Mouse (Mus musculus): Measurements from ENCODE around the gene Ect2. TPM values are rescaled to one million over a fixed set of nuclear protein-coding genes. Genes with fewer than 3 reads are reported as not detected.

Ect2 gene
- total RNA-seq, 2 experiments from 2014 or later = 6.1 to 9.3 TPM

DNA sequence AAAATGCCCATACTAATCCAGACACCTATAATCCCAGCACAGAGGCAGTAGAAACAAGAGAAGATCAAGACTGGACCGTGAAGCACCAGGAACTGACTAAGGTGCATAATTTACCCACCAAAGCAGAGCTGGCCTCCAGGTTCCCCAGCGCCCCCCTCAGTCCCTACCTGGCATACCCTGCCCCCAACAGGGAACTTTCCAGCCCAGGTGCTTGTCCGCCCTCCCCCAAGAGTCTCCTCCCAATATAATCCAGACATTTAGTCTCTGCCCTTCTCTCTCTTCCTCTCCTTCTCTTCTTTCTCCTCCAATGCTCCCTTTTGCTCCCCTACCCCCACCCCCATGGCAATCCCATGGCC lies 2.9 kb upstream of the Ect2 start:
- no peak for DNase-seq

DNA sequence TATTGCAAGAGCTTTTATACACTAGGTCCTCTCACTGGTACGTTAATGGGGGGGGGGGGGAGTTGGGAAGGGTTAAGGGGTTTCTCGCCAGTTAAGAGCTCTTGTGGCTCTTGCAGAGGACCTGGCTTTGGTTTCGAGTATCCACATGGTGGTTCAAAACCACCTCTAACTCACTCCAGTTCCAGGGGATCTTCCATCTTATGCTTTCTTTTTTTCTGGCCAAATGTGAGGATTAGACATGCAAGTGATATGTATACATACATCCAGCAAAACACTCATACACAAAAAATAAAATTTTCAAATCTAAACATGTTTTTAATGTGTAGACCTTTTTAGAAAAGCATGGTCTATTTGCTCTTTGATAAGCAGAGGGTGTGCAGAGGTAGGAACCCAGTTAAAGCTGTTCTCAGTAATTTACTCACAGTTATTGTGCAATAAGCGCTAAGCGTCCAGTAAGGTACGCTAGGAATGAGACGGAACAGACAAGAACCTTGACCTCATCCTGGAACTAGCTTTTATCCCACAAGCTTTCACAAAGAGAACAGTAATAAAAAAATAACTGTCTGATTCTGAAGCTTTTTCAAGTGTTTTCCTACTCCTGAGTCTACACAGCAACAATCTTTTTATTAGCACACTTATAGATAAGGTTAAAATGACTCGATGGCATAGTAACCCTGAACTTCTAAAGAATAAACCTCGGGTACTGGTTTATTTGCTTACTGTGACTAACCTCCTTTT lies 2.3 kb upstream of the Ect2 start:
- no peak for DNase-seq

DNA sequence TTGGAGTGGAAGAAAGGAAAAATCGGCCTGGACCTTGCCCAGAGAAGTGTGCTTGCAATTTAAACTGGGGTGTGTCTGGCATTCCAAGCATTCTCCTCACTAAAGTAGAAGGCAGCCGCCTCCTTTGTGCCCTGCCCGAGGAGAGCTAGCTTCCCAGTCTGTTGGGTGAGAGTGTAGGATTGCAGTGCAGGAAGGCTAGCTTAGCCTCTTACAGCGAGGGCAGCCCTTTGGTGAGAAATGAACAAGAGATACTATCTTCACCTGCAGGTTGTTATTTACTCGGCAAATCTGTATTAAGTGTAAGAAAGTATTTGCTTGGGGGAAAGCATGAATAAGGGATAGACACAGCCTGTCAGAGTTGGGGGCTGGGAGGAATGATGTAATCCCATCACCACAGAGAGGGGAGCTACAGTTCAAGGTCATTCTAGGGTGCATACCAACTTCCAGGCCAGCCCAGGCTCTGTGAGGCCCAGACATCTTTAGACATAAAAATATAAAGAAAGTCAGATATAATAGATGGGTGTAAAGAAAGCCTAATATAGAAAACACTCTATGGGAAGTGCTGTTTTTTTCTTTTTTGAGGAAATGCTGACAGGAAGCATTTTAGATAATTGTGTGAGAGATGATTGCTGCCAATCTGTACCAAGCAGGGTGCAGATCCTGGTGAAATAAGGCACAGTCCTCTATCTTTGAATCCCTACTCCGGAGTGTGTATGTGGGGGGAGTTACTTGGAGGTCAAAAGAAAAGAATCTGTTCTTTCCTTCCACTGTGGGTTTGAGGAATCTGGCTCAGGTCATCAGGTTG lies 1.6 kb upstream of the Ect2 start:
- peak; percentile 11 for DNase-seq

DNA sequence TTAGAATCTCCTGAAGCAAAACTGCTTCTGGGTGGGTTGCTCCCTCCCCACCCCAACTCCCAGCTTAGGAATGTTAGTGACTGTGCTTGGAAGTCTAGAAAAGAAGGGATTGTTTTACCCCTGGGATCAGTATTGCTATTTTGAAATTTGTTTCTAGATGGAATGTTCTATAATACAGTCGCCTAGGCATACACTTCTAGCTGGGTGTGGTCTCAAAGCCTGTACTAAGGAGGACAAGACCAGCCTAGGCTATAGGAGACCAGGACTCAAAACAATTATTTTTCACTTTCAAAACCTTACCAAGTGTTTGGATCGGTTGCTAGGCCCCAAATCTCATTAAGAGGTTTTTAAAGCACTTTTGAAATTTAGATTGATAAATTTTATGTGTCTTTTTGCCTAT lies 602 bp upstream of the Ect2 start:
- no peak for DNase-seq

DNA sequence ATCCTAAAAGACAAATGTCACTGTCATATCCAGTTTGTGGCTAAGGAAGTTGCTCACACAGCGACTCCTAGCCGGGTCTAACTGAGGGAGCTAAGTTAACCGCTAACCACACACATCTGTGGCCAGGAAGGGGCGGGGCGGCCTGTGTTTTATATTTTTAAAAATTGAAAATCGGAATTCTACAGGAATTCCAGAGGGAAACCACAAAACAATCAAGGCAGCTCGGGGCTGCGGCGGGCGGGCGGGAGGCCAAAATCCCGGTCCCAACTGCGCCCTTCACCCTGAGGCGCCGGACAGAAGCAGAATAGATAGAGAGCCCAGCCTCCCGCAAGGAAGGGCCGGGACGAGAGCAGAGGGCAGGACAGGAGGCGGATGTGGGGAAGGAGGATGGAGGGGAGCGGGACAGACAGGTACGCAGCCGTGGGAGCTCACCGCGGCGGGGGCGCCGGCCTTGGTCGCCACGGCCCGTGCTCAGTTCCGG lies 447 bp downstream of the Ect2 start:
- peak; percentile 20 for DNase-seq

DNA sequence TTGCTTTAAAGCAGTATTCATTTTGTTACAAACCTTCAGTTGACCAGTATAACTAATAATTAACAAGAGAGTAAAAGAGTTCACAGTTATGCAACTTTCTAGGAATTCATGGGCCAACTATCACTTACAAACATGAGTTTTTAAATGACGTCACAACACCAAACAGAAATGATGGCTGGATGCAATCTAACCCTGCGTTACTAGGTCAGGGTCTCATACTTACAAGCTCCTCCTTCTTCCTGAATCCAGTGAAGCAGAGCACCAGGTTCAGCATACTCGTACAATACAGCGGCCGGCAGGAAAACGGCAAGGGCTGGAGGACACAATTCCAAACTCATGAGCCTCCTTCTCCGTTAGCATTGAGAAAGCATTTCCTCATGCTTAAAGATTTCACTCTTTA lies 7.9 kb downstream of the Ect2 start:
- DNase-seq = no peak

DNA sequence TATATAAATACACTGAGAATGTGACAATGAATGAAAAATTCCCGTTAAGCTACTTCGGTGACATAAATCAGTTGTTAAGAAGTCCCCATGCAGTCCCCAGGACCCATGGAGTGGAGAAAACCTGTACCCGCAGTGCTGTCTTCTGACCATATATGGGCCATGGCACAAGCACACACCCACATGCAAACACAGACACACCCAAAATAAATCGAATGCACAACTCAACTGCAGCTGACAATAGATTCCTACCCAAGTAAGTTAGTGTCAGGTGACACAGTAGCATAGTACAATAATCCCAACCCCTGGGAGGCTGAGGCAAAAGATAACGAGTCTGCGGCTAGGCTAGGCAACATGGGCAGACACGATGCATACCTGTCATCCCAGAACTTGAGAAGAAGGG lies 10.1 kb downstream of the Ect2 start:
- no peak for DNase-seq

DNA sequence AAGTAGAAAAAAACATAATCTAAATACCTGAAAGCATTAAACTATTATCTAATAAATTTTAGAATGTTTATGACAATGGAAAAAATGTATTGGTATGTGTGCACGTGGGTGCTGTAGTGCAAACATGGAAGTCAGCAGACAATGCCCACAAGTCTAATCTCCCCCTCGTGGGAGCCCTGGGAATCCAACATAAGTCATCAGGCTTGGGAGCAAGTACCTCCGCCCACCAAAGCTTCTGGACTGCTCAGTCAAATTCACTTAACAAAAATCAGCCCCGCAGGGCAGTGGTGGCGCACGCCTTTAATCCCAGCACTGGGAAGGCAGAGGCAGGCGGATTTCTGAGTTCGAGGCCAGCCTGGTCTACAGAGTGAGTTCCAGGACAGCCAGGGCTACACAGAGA lies 13.6 kb downstream of the Ect2 start:
- no peak for DNase-seq

DNA sequence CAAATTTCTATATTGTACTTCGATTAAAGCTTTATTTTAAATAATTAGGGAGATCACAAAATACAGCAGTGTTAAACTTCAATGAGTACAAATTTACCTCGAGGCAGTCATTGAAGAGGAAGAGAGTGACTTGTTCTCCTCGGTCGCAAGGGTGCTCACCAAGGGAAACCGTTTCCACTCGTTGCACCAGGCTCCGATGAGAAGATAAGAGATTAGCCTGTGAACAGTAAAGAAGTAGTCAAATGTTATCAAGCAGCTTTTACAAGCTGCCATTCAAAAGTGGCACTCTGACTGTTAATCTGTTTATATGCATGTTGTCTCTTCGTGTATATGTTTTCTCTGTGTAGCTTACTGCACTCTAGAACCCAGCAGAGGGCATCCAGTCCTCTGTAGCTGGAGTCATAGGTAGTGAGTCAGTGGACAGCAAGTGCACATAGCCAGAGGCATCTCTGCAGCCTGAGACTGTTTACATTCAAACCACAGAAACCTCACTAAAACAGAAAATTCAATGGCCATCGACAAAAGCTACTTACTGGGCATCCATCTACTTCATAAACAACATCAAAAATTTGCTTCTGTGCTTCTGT lies 31.7 kb downstream of the Ect2 start:
- no peak for DNase-seq

DNA sequence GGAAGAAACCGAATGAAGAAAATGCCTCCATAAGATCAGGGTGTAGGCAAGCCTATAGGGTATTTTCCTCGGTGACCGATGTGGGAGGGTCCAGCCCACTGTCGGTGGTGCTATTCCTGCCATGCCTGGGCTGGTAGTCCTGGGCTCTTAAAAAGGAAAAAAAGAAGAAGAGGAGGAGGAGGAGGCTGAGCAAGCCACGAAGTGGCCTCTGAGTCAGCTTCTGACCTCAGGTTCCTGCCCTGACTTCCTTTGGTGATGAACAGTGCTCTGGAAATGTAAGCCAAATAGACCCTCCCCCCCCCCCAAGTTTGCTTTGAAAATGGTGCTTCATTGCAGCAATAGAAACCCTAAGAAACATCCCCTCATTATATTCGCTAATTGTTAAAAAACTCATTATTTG lies 32.7 kb downstream of the Ect2 start:
- no peak for DNase-seq

DNA sequence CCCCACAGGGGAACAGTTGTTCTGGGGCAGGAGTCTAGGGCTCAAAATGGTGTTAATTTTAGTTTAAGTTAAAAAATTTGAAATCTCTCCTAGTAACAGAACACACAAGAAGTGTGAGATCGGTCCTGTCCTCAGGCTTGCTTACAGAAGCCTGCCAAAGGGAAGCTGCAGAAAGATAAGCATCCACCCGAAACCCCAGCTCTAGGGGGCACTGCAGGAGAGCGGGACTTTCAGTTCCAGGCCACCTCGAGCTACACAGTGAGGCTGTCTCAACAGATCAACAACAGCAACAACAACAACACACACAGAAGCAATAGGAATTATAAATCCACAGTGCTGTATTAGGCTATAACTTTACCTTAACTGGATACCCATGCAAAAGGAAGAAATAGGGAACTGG lies 35.5 kb downstream of the Ect2 start:
- no peak for DNase-seq

DNA sequence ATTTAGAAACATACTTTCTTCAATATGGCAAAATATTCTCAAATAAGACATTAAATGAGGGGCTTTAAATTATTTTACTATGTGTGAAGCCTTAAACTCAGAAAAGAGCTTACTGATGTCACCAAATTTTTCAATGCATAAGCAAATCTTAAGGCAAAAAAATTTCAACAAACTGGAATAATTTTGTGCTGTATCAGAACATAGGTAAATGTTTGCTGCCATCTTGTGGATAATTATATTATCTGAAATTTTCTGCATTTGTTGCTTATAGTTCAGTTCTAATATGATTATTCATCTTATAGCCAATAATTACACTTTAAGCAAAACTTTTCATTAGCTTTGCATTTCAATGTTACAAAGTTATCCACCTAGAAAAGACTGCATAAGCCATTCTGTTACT lies 42.8 kb downstream of the Ect2 start:
- DNase-seq = no peak

DNA sequence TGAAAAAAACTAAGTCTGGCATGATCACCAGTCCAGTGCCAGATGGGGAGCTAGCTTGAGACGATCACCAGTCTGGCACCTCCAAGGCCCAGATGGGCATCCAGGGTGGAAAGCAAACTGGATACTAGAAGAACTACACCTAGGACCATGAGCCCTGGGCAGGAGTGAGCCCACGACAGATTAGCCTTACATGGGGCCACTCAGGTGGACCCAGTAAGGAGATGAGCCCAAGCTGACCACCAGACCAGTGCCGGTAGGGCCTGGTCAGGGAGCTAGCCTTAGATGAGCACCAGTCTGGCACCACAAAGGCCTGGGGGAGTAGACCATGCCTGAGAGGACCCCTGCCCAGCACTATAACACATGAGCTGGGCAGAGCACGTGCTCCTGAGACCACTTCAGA lies 44.6 kb downstream of the Ect2 start:
- DNase-seq = no peak

DNA sequence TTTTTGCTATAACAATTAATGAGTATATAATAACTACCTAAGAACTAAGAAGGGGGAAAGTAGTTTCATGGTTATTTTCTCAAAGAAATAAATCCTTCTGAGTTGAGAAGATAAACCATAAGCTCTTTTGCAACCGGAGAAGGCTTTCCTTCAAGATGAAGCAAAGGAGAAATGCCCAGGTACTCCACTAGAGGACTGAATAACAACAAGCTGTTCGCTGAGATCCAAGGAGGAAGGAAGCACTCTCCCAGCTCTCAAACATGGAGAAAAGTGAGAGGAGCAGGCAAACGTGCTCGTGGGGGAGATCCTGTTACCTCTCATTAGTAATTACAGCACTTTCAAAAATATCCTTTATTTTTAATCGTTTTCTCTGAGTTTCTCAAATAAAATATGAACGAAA lies 46.5 kb downstream of the Ect2 start:
- no peak for DNase-seq

DNA sequence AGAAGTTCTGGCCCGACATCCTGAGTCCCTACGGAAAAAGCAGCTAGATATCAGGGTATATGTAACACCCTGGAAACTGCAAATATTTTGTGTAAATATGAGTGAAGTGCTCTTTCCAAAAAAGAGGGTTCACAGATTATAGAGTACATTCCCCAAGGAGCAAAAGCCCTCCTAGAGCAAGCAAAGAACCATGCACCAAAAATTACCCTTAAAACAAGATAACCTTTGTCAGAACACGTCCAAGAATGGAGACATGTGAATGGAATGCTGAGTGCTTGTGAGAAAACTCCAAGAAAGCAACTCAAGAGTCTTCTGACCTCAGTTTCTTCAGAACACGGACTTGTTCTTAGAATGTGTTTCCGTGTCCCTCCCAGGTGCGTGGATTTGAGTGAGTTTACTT lies 50.7 kb downstream of the Ect2 start:
- no peak for DNase-seq

DNA sequence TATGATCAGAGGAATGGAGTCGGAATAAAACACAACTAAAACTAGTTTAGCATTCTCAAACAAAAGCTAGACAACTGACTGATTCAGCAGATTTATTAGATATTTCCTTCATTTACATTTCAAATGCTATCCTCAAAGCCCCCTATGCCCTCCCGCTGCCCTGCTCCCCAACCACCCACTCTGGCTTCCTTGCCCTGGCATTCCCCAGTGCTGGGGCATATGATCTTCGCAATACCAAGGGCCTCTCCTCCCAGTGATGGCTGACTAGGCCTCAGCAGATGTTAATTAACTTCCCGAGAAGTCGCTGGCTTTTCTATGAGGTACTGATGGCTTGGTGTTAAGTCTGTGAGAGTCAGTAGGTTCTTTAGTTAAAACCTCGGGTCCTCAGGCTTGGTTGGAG lies 55.0 kb downstream of the Ect2 start:
- DNase-seq = no peak

DNA sequence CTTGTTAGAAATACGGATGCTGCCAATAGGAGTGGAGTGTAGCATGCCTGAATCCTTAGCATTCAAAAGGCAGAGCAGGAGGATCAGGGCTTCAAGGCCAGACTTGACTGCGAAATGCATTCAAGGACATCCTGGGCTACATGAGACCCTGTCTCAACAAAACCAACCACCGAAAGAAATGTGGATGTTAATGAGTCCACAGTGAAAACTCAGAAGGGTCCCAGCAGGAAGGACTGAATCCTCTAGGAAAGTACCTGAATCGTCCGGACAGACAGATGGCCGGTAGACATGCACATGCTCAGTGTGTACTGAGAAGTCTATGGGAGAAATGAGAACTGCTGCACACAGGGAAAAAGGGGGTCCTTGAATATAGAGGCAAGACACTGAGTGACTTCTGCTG lies 67.5 kb downstream of the Ect2 start:
- no peak for DNase-seq

DNA sequence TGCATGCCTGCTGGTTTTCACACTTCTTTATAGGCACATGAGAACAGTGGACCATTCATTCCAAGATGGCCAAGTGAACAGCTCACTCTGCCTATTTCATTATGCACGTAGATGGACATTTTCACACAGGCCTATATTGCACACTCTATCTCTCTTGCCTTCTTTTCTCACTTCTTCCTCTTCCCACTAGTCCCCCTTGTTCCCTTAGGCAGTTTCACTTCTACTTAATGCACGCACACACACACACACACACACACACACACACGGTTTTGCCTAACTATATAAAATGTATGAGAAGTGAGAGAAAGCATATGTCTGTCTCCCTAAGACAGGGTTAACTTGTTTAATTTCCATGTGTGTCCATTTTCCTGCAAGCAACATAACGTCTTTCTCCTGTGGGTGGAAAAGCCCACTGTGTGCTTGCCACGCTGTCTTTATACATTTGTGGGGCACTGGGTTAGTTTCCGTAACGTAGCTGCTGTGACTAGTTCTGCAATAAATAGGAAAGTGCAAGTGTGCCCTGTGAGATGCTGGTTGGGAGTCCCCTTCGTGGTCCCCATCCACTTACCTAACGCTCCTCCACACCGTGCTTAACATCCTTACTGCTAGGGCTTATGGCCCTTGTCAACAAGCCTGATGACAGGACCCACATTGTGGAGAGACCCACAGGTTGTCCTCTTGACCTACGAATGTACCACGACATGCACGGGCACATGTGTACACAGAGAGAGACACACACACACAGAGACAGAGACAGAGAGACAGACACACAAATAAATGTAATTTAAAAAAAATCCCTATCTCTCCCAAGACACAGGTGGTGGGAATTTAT lies 72.2 kb downstream of the Ect2 start:
- DNase-seq = no peak

DNA sequence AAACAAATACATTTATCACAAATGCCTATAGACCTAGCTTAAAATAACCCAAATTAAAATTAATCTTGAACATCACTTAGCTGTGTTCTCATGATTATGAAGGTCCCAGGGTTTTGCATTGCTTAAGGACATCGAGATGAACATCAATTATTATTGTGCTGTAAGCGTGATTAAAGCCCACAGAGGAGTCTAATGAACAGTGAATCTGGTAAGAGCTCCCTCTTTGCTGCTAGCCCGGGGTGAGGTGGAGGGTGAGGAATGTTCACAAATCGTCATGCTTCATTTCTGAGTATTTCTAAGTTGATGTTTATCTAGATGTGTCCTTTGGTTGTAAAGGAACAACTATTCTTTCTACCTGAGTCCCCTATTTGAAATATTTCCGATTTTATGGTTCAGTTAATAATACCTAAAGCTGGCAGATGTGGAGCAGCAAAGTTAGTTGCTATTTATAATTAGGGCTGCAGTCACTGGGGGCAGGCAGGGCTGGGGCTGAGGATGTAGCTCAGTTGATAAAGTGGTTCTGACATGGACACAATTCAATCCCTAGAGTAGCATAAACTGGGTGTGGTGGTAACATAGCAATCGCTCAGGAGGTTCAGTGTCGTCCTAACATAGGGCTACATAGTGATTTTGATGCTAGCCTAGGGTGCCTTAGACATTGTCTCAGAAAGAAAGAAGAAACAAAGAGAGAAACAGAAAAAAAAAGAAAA lies 73.5 kb downstream of the Ect2 start:
- no peak for DNase-seq

DNA sequence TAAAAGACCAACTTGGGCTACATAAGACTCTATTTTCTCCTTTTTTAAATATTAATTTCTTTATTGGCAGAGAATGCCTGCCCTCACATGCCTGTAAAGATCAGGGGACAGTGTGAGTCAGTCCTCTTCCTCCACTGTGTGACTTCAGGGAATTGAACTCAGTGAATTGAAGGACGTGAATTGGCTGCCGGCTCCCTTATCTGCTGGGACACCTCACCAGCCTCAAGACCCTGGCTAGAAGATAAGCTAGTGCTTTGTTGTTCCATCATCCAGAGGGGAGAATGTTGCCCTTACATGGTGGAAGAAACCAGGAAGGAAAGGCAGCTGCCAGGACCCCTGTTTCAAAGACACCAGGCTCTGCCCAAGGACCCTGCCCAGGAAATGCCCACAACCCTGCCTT lies 79.8 kb downstream of the Ect2 start:
- no peak for DNase-seq

DNA sequence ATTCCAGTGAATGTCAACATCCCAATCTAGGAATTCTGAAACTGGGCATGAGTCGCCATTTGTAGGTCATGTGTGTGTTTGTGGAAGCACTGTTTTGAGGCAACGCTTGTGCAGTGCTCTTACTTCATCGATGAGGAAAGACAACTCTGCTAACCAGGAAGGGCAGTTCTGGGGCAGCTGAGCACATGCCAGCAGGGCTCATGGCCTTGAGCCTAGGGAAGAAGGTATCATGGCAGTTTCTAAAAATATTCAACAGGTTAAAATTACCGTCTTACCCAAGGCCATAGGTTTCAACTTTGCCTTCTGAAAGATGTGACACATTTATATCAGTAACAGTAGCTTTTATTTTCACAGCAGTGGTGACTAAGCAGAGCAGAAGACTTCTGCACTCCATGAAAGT lies 82.0 kb downstream of the Ect2 start:
- DNase-seq = no peak

DNA sequence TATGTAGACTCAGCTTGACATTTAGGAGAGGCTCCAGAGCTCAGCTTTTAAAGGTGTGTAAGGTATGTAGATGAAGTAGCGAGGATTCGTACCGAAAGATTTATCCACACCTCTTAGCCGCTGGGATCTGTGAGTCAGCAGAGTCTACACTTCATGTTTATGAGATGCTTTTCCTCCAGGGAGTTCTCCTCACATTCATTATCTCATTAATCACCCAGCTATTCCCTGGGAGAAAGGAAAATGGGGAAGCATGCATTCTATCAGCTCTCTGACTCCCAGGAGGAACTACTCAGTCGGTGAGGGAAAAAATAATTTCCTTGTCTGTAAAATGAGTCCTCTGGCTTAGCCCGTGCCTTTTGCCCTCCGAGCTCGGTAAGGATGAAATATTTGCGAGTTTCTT lies 83.3 kb downstream of the Ect2 start:
- DNase-seq = no peak
